Mouse (Mus musculus): ENCODE data around the gene Usmg5.

Gene Usmg5

DNA sequence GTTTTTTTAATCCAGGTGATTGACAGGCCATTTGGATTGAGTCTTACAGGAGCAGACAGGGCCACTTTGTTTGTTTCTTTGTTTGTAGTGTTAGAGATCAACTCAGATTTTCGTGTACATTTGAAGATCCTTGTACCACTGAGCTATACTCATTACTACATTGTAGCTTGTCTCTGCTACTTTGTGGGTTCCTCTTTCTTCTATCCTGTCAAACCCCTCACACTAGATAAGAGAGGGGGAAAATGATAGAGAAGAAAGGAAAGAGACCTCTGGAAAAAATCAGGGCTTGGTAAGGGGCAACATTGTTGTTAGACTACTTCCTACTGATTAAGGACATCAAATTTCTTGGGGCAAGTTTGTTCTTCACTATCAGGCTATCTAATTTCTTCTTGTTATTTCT is 32.8 kb downstream of the Usmg5 start:
- no peak for DNase-seq (ENCODE audit: low read depth, low spot score)

DNA sequence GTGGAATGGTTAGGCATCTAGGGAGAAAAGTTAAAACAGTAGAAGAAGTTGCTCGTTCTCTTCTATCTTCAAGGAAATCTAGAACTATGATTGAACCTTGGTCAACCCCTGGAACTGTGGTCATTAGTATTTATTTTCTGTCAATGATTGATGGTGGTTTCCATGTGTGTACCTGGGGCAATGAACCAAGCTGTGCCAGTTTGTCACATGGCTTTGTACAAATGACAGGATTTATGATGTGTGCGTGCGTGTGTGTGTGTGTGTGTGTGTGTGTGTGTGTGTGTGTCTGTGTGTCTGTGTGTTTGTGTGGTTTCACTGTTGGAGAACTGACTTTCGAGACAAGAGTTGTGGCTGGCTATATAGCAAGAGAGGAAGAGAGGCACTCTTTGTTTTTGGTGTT is 37.0 kb downstream of the Usmg5 start:
- no peak for DNase-seq (ENCODE audit: low read depth, low spot score)

DNA sequence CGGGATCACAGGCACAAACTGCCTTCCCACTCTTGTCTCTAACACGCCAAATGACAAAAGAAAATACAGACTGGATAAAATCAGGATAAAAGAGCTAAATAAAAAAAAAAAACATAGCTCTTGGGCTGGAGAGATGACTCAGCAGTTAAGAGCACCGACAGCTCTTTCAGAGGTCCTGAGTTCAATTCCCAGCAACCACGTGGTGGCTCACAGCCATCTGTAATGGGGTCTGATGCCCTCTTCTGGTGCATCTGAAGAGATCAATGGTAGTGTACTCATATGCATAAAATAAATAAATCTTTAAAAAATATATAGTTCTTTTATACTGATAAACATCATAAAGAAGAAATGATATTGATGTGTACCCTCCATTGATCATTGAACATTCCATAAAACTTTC is 37.5 kb downstream of the Usmg5 start:
- DNase-seq (ENCODE audit: low read depth, low spot score) = no peak

DNA sequence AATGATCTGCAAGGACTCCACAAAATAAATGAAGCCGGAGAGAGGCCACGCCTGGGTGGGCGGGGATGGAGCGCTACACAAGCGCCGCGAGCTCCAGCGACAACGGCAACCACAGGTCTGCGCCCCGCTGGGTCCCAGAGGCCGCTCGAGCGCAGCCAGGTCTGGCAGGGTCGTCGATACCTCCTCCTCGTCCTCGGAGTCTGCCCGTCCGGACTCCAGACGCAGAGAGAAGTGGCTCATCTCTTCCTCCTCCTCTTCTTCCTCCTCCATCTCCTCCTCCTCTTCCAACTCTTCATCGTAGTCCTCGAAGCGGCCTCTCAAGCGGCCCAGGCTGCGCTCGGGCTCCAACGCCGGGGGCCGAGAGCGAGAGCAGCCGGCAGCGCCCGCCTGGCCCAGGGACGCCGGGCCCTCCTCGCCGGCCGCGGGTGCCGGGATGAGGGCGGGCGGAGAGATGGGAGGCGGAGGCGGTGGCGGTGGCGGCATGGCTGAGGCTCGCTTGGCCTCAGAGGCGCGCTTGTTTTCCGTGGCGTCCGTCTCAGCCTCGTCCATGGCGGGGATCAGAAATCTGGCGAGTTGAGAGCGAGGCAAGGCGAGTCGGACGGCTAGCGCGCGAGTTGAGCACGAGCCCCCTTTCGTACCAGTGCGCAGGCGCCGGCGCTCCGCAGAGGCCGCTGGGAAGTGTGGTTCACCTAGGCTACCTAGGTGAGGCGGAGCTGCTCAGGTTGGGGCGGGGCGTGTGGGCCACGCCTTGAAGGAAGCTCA is 40.0 kb downstream of the Usmg5 start, which contains the start of gene Pcgf6:
Gene Pcgf6, minus strand, starts transcription at position 636 of the 762 bp plus-strand sequence.
- peak; percentile 95 for DNase-seq (ENCODE audit: low read depth, low spot score)

DNA sequence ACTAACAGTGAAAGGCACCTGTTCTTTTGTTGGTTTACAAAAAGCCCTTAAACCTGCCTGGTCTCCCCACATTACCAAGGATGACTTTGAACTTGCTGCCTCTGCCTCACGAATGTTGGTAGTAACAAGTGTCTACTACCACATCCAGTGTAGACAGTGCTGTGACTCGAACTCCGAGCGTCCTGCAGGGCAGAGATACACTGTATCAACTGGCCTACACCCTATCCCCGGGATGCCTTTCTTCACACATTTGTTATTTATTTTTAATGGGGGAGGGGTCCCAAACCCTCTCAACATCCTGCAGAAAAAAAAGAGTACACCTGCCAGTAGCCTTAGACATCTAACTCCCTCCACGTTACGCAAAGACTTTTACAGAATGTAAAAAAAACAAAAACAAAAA is 40.6 kb downstream of the Usmg5 start:
- no peak for DNase-seq (ENCODE audit: low read depth, low spot score)

DNA sequence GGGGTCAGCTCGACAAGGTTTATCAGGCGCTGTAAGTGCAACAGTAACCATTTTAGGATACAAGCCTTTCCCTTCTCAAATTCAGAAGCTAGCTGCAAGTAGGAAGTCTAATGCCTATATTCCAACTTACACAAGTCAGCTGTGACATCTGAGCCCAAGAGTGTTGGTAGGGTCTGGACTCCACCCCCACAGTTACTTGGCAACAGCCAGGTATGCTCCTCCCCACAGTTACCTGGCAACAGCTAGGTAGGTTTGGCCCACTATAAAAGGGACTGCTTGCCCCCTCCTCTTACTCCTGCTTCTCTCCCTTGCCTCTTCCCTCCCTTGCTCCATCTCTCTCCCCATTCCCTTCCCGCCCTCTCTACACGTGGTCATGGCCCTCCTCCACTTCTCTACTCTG is 41.4 kb downstream of the Usmg5 start:
- DNase-seq (ENCODE audit: low read depth, low spot score) = no peak

DNA sequence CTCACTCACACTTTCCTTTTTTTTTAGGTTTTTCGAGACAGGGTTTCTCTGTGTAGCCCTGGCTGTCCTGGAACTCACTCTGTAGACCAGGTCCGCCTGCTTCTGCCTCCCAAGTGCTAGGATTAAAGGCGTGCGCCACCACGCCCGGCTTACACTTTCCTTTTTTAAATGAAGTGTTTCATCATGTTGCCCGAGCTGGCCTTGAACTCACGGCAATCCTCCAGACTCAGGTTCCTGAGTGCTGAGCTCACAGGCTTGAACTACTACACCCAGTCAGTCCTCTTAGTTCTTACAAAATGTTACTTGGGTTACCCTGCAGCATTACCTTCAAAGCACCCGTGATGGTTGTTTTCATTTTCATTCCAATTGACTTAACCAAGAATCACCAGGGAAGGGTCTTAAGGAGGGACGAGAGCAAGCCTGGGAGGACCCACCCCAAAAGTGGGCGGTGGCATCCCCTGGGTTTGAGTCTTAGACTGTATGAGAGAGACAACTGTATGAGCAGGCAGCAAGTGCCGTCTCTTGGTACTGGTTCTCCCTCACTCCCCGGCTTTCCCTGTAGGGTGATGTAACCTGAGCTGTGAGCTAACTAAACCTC is 43.1 kb downstream of the Usmg5 start:
- no peak for DNase-seq (ENCODE audit: low read depth, low spot score)

DNA sequence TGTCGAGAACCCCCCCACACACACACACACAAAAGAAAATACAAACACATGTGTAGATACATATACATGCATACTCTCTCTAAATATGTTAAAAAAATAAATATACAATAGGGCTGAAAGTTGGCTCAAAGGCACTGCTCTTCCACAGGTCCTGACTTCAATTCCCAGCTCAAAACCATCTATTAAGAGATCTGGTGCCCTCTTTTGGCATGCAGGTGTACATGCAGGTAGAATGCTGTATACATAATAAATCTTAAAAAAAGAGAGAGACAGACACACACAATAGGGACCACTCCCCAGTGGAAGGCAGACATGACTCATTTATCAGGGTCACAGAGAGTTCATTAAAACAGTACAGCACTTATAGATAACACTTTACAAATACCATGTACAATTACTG is 44.1 kb downstream of the Usmg5 start:
- DNase-seq (ENCODE audit: low read depth, low spot score) = peak; percentile 24

DNA sequence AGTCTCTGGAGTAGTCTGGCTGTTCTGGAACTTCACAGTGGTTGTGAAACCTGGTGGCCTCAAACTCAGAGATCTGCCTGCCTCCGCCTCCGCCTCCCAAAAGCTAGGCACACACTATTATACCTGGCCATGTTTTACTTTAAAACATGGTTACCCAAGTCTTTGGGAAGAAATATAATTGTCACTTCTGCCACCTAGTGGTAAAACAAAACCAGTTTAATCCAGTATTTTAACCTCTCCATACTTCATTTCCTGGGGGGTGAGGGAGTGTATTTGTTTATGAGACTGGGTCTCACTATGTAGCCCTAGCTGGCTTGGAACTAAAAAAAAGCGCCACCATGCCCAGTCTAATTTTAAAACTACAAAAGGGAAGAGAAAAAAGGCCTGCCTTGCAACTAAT is 46.8 kb downstream of the Usmg5 start:
- no peak for DNase-seq (ENCODE audit: low read depth, low spot score)

DNA sequence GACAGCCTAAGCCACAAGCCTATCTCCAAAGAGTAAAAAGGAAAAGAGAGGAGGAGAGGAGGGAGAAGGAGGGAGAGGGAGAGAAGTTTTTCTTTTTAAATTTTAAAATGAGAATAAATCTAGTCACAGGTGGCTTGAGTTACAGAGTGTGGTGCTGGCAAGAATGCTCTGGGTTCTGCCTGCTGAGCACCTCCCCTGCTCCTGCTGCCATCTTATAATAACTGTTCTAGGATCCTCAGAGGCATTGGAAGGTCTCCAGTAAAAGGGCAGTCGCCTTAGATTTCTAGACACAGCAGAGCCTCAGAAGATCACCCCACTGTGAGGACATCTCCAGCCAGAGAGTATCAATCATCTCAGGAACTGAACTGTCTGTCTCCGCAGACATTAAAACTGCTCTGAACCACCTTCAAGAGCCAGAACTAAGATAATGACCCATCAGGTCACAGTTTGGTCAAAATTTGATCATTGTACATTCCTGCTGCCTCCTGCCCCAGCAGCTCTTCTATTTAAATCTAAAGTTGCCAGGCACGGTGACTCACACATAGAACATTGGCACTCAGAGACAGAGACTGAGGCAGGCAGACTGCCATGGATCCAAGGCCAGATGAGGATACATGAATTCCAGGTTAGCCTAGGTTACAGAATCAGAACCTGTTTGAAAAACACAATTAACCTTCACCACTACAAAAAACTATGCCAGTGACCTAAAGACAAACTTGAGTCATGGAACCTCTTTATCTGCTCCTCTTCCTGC is 49.5 kb downstream of the Usmg5 start:
- peak; percentile 79 for DNase-seq (ENCODE audit: low read depth, low spot score)

DNA sequence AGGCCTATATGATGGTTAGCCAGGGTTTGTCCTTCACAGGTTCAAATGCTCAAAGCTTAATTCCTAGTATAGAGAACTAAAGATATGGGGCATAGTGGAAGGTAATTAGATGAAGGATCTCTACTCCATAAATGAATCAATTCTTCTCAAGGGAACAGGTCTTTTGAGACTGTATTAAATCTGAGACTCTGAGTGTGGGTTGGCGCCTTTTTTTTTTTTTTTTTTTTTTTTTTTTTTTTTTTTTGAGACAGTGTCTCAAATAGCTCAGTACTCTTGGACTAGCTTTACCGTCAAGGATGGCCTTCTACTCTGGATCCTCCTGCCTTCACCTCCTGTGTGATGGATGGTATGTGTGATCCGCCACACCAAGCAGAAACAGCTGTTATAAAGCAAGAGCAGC is 53.9 kb downstream of the Usmg5 start:
- DNase-seq (ENCODE audit: low read depth, low spot score) = no peak

DNA sequence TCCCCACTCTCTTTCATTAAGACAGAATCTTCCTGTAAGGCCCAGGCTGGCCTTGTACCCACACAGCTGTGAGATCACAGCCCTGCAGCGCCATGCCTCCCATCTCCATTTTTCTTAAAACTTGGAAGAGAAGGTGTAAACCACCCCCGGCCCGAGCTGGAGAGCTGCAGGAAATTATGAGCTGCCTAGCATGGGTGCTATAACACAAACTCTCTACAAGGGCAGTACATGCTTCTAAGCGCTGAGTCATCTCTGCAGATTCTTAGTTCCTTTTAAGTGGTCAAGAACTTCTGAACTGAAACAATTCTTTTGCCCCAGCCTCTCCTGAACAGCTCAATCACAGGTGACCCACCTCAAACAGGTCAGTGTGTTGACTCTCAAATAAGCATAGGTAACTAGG is 55.5 kb downstream of the Usmg5 start:
- peak; percentile 78 for DNase-seq (ENCODE audit: low read depth, low spot score)

All from brain, adult 2 months (tissue).